Mouse (Mus musculus) adrenal gland, postnatal 25 days (tissue): Measurements from ENCODE around the gene Slc1a1. TPM values are rescaled to one million over a fixed set of nuclear protein-coding genes. Genes with fewer than 3 reads are reported as not detected.

Source experiments
- DNase-seq: peaks from one replicate; pipeline ENCODE4 v3.0.0; 2021; ENCODE audit warnings: mixed read lengths
- total RNA-seq: library from RNA; stranded (reverse); gene quantifications from 2 replicates; pipeline ENCODE4 v1.2.3, GENCODE M21; 2021

Slc1a1 gene
- total RNA-seq, 1 experiment from 2014 or later: 0.97 TPM

DNA sequence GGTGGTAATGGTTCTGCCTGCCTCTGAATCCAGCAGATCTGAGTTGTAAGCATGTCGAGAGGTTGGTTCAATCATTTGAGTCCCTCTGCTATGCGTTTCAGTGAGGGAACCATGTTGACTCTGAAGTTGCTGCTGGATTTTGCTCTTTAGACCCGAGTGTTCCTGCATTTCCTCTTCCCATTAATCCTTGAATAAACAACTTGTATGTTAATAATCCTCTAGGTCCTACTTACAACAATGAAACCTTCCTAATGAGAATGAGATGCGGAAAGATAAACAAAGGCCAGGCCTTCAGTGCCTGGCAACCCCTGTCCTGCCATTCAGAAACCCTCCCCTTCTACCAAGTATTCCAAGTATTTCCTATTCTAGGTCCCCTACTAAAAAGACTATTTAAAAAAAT is 81.6 kb downstream of the Slc1a1 start:
- no peak for DNase-seq

DNA sequence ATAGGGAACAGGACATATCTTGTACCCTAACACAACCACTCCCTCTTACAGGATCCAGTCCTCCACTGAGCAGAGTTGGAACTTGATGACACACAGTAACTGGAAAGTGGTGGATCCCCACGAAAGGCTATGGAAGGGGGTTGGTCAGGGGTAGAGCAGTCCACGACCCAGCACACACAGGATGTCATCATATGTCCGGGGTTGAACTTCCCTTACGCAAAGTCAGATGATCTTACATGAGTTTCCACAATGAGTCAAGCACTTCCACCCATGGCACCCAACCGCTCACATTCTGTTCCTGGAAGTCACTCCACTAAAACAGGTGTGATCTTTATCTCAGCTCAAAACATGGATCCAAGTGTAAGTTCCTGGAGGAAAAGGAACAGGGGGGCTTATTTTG is 83.0 kb downstream of the Slc1a1 start:
- DNase-seq: no peak

DNA sequence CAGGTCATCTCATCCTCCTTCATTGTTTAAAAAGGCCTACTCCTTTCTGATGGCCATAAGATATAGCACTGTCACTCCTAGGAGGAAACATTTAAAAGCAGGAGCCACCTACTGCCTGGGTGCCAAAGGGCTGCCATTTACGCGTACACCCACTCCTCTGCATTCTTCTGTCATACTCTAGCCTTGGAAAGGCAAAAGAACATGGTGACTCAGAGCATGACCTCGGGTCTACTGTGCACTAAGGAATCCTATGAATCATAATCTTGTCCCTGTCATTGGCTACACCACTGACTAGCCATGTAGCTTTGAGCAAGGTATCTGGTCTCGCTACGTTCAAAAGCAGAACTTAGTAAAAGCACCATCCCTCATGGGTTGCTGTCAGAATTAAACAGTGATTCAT is 91.5 kb downstream of the Slc1a1 start:
- peak; percentile 20 for DNase-seq

DNA sequence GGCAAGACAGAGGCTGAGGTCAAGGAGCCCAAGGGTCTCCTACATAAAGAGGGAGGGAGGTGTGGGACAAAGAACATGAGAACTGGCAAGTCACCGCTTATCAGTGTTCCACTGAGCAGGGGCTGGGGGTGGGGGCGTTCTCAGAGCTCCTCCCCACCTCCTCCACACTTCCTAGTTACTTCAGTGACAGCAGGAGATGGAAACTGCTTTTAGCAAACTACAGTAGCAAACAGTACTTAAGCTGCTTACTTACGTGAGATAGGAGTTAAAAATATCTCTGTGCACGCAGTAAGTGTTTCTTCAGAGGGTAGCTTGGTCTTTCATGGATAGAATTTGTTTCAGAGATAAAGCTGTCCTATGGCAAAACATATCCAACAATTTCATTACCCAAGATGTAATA is 92.5 kb downstream of the Slc1a1 start:
- no peak for DNase-seq

DNA sequence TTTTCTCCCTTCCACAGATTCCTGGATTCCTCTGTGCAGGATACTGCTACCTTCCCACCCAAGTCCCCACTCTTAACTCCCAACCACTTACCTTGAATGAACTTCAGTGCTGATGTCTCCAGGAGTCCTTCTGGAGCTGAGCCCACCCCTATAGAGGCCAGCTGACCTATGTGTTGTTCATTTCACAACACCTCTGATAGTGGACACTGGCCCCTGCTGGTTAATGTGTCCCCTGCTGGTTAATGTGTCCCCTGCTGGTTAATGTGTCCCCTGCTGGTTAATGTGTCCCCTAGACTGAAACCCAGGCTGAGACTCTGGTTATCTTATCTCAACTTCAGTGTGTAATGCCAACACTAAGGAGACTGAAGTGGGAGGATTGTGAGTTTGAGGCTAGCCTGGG is 94.2 kb downstream of the Slc1a1 start:
- DNase-seq: no peak

DNA sequence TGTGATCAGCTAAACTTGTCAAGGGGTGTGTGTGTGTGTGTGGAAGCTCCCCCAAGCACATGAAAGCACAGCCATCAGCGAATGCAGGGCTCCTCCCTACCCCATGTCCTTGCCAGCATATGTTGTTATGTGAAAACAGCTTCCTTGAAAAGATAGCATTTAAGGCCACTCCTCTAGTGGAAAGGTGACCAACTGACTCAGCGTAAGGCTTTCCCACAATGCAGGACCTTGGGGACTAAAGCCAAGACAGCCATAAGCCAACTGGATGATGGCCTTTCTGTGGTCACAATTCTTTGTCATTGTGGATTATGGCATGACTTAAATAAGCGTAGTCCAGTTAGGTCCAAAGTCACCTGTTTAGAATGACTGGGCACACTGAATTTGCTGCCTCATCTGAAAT is 100.0 kb downstream of the Slc1a1 start:
- peak; percentile 34 for DNase-seq

DNA sequence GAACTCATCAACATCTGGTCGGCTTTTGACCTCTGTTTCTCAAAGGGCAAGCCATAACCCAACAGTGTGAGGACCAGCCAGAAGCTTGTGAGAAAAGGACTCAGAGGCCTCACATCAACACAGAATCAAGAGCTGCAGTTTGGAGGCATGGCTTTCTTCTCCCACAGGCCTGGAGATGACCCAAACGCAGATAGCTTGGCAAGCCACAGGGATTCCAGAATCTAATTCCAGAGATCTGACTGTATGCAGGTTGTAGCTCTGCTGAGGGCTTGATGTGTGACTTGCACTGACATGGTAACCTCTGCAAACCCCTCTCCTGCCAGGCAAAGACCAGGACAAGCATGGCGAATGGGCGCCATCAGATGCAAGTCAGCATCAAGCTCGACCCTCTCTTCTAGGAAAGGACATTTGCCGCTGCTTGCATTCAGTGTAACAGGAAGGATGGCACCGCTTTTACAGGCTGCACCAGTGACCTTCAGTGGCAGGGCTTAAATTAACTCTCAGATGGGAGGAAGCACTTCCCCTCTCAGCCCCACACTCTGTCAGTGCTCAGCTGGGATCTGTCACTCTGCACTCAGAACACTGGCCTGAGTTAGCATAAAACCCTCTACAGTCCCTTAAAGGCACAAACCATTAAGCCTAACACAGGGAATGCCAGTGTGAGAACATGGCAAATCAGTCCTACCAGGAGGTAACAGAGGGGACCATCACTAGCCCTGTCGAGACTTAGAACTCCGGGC is 105.5 kb downstream of the Slc1a1 start:
- DNase-seq: no peak

DNA sequence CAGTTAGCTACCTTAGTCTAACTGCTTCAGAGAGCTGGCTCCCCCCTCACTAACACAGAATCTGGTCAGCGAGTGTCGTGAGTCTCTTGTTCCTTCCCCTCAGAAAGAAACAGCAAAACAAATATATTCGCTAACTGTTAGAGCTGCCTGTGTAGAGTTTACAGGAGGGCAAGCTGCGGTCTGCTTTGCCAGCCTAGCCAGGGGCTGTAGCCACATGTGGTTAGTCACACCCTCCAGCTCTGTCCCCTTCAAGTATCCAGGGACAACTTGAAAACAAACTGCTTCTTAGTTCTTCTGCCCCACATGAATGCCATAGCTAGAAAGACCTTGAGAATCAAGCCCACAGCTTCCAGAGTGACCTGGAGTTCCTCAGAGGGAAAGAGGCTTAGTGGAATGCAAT is 106.4 kb downstream of the Slc1a1 start:
- DNase-seq: no peak

DNA sequence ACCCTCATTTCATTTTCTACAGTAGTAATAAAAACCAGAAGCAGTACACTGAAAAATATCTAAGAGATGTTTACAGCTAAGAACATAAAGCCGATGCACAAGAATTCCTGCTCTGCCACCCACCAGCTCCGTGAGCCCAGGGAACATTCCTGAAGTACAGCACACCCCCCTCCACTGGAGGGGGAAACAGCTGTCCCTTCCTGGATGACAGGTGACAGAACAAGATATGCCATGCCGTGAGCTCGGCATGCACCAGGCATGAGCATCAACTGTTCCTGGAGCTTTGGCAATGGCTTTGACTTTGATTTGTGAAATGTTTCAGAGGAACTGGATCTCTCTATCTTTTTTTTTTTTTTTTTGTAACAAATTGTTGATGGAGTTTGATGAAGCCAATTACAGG is 111.9 kb downstream of the Slc1a1 start:
- no peak for DNase-seq

DNA sequence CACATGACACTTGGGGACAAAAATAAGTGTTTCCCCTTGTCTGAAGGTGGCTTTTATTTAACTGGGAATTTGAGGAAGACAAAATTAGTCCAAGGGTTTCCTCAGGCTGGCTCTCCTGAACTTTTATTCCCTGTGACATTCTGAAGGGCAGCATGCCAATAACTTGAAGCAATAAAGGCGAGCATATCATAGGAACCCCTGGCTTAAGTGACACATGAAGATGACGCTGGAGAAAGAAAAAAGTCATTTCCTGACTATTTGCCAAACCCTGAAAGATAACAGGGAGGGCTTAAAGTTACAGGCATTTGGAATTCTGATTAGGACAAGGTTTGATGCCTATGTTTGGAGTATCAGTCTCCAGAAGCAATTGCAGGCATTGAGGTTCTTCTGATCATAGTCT is 112.5 kb downstream of the Slc1a1 start:
- DNase-seq: no peak

DNA sequence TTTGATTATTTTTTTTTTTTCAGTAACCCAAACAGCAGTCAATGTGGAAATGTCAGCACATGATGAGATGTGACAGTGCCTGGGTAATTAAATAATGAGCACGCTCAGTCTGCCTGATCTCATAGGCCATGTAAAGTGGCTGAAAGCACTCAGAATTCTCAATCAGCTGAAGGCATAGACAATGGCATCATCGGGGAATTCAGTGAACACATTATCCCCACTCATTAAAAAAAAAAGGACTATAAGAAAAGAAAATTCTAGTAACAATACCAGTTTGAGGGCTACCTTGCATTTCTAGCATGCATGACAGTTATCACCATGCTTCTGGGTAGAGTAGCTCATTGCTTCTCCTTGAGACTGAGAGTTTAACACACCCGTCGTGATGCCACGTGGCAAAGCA is 116.4 kb downstream of the Slc1a1 start:
- DNase-seq: no peak

DNA sequence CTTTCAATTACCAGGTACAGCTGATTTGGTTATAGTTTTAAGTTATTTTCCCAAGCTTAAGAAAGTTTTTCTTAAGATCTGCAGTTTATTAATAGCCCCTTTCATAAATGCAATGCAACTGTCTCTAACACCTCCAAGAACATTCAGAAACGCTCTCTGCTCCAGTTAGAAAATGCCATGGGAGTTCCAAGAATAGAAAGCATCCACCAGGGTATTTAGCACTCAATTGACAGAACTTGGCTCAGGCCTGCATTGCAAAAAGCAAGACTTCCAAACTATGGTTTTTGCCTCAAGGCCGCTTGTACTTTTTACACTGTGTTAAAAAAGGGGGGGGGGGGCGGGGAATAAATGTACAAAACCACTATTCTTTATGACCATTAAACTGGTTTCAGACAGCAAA is 128.3 kb downstream of the Slc1a1 start:
- no peak for DNase-seq

DNA sequence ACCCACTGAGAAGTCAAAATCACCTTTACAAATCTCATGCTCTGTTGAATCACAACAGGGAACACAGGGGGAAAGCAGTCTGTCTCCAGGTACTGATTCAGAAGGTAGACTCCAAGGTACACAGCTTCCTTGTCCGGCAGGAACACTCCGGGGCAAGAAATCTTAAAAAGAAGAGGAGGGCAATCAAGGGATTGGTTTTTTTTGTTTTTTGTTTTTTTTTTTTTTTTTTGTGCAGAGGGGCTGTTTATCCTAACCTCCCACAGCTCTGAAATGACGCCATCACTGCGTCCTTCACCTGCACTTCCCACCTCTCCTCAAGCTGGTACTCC is 128.6 kb downstream of the Slc1a1 start:
- DNase-seq: no peak

Other genes with a start within 250 kb of the Slc1a1 start
- 9.5 and 13.5 TPM in 2 replicates for gene Glis3, start 155.0 kb upstream of the Slc1a1 start, total RNA-seq
- gene Plpp6, start 128.9 kb downstream of the Slc1a1 start, total RNA-seq: 31.1 and 43.3 TPM in 2 replicates
- gene 4430402I18Rik, start 132.8 kb downstream of the Slc1a1 start, total RNA-seq: 3.6 and 4.2 TPM in 2 replicates
- gene Cdc37l1, start 155.3 kb downstream of the Slc1a1 start, total RNA-seq: 52.2 and 62.0 TPM in 2 replicates
- 240 and 253 TPM in 2 replicates for gene Ak3, start 212.9 kb downstream of the Slc1a1 start, total RNA-seq